Mouse (Mus musculus) CH12.LX (cell line): ENCODE measurements around the gene Agap3. TPM values are rescaled to one million over a fixed set of nuclear protein-coding genes. Genes with fewer than 3 reads are reported as not detected.

Experiments used
- DNase-seq: peaks from one replicate; pipeline ENCODE4 v3.0.0-alpha.2; 2013; ENCODE audit errors: extremely low read depth
- H3K27ac ChIP-seq: 2 replicates; pipeline ENCODE4 v1.5.1; 2012; ENCODE audit warnings: low read depth, mild to moderate bottlenecking, control low read depth, moderate library complexity; ENCODE audit not compliant: insufficient read depth
- H3K27me3 ChIP-seq: replicated peaks from 2 replicates; pipeline ENCODE3; 2012; ENCODE audit warnings: inconsistent platforms
- H3K36me3 ChIP-seq, 2 experiments: replicated peaks in 1 of 2; 2 replicates each; pipeline versions ENCODE3 to v1.6.1; 2012; ENCODE audit warnings: inconsistent platforms in 1 of 2, low read length in 1 of 2, mild to moderate bottlenecking in 1 of 2, mixed read lengths in 1 of 2, moderate library complexity in 1 of 2; ENCODE audit not compliant: control insufficient read depth in 1 of 2, insufficient read depth in 1 of 2
- H3K4me1 ChIP-seq, 2 experiments: 2 replicates each; pipeline ENCODE4 v1.6.1; 2012; ENCODE audit warnings: inconsistent platforms in 1 of 2, moderate library complexity in 1 of 2; ENCODE audit not compliant: insufficient read depth in 2 of 2, control insufficient read depth in 1 of 2
- H3K4me2 ChIP-seq: 2 replicates; pipeline ENCODE4 v1.6.1; 2012; ENCODE audit warnings: low read depth, mild to moderate bottlenecking, control low read depth; ENCODE audit not compliant: poor library complexity, insufficient read depth, severe bottlenecking
- H3K4me3 ChIP-seq, 3 experiments: fragments of 150-350 bp in 1 of 3; sonication (generic) in 1 of 3; replicated peaks in 1 of 3; 2 replicates each; pipeline versions ENCODE3 to v1.5.1; 2011 to 2012; ENCODE audit warnings: low read depth in 2 of 3, low read length in 2 of 3, mild to moderate bottlenecking in 2 of 3, moderate library complexity in 2 of 3, control low read depth in 1 of 3, improper control_type of control experiment in 1 of 3, inconsistent platforms in 1 of 3, mixed read lengths in 1 of 3; ENCODE audit not compliant: poor library complexity in 1 of 3
- H3K79me2 ChIP-seq: replicated peaks from 2 replicates; pipeline ENCODE4 v1.6.1; 2012; ENCODE audit warnings: mild to moderate bottlenecking, moderate library complexity; ENCODE audit not compliant: control insufficient read depth, poor library complexity, insufficient read depth, severe bottlenecking; ENCODE audit errors: extremely low read depth
- H3K9ac ChIP-seq: 2 replicates; pipeline ENCODE4 v1.6.1; 2012; ENCODE audit warnings: low read depth, mild to moderate bottlenecking, control low read depth, moderate library complexity; ENCODE audit not compliant: insufficient read depth
- H3K9me3 ChIP-seq: replicated peaks from 2 replicates; pipeline ENCODE3; 2012; ENCODE audit warnings: low read length, inconsistent platforms, mixed read lengths
- BHLHE40 ChIP-seq: IDR thresholded peaks from 2 replicates; pipeline ENCODE4 v1.6.1; 2011; ENCODE audit warnings: mild to moderate bottlenecking, low read depth, low read length, improper control_type of control experiment
- CHD1 ChIP-seq: IDR thresholded peaks from 2 replicates; pipeline ENCODE4 v1.6.1; 2012; ENCODE audit warnings: low read depth, low read length, improper control_type of control experiment, inconsistent platforms
- CHD2 ChIP-seq: IDR thresholded peaks from 2 replicates; pipeline ENCODE4 v1.6.1; 2011; ENCODE audit warnings: low read length, improper control_type of control experiment
- CTCF ChIP-seq, 2 experiments: IDR thresholded peaks in 1 of 2; conservative IDR thresholded peaks in 1 of 2; 2 replicates each; pipeline ENCODE4 v1.5.1; 2011 to 2012; ENCODE audit warnings: low read depth in 2 of 2, low read length in 2 of 2, improper control_type of control experiment in 1 of 2, inconsistent platforms in 1 of 2, mild to moderate bottlenecking in 1 of 2, moderate library complexity in 1 of 2
- E2F4 ChIP-seq: IDR thresholded peaks from 2 replicates; pipeline ENCODE4 v1.6.1; 2011; ENCODE audit warnings: low read depth, low read length, improper control_type of control experiment; ENCODE audit not compliant: insufficient replicate concordance
- EP300 ChIP-seq: IDR thresholded peaks from 2 replicates; pipeline ENCODE4 v1.6.1; 2011; ENCODE audit warnings: low read length, improper control_type of control experiment
- ETS1 ChIP-seq: conservative IDR thresholded peaks from 2 replicates; pipeline ENCODE4 v1.6.1; 2012; ENCODE audit warnings: low read depth, mild to moderate bottlenecking, inconsistent platforms, low read length, improper control_type of control experiment, moderate library complexity
- GABPA ChIP-seq: IDR thresholded peaks from 2 replicates; pipeline ENCODE4 v1.6.1; 2012; ENCODE audit warnings: low read depth, low read length, improper control_type of control experiment, inconsistent platforms; ENCODE audit not compliant: insufficient replicate concordance
- HCFC1 ChIP-seq: IDR thresholded peaks from 2 replicates; pipeline ENCODE4 v1.6.1; 2012; ENCODE audit warnings: low read depth, mild to moderate bottlenecking, inconsistent platforms, low read length, improper control_type of control experiment
- IRF4 ChIP-seq: IDR thresholded peaks from 2 replicates; pipeline ENCODE4 v1.6.1; 2014; ENCODE audit warnings: low read depth, mild to moderate bottlenecking, inconsistent platforms, low read length, improper control_type of control experiment
- MAFK ChIP-seq: IDR thresholded peaks from 2 replicates; pipeline ENCODE4 v1.6.1; 2011; ENCODE audit warnings: low read length, improper control_type of control experiment; ENCODE audit not compliant: insufficient replicate concordance
- MAX ChIP-seq: IDR thresholded peaks from 2 replicates; pipeline ENCODE4 v1.6.1; 2011; ENCODE audit warnings: low read length, improper control_type of control experiment
- MEF2A ChIP-seq: IDR thresholded peaks from 2 replicates; pipeline ENCODE4 v1.6.1; 2014; ENCODE audit warnings: low read depth, mild to moderate bottlenecking, inconsistent platforms, low read length, improper control_type of control experiment, borderline replicate concordance
- MXI1 ChIP-seq: IDR thresholded peaks from 2 replicates; pipeline ENCODE4 v1.6.1; 2011; ENCODE audit warnings: mild to moderate bottlenecking, low read depth, low read length, improper control_type of control experiment
- MYC ChIP-seq: IDR thresholded peaks from 2 replicates; pipeline ENCODE4 v1.6.1; 2011; ENCODE audit warnings: low read depth, mild to moderate bottlenecking, improper control_type of control experiment, low read length
- PAX5 ChIP-seq: IDR thresholded peaks from 2 replicates; pipeline ENCODE4 v1.6.1; 2012; ENCODE audit warnings: low read length, inconsistent platforms, mixed read lengths
- POLR2A ChIP-seq: IDR thresholded peaks from 2 replicates; pipeline ENCODE4 v1.6.1; 2011; ENCODE audit warnings: low read depth, mild to moderate bottlenecking, improper control_type of control experiment, low read length
- POLR2AphosphoS2 ChIP-seq: IDR thresholded peaks from 2 replicates; pipeline ENCODE4 v1.6.1; 2011; ENCODE audit warnings: low read depth, low read length, improper control_type of control experiment
- RAD21 ChIP-seq: IDR thresholded peaks from 2 replicates; pipeline ENCODE4 v1.6.1; 2011; ENCODE audit warnings: low read depth, mild to moderate bottlenecking, low read length, improper control_type of control experiment, moderate library complexity
- RCOR1 ChIP-seq: conservative IDR thresholded peaks from 2 replicates; pipeline ENCODE4 v1.6.1; 2012; ENCODE audit warnings: low read depth, mild to moderate bottlenecking, inconsistent platforms, low read length, improper control_type of control experiment
- SMC3 ChIP-seq: IDR thresholded peaks from 2 replicates; pipeline ENCODE4 v1.6.1; 2011; ENCODE audit warnings: low read depth, low read length, improper control_type of control experiment
- TBP ChIP-seq: conservative IDR thresholded peaks from 2 replicates; pipeline ENCODE4 v1.6.1; 2011; ENCODE audit warnings: low read depth, low read length, improper control_type of control experiment
- UBTF ChIP-seq: IDR thresholded peaks from 2 replicates; pipeline ENCODE4 v1.6.1; 2012; ENCODE audit warnings: low read depth, mild to moderate bottlenecking, inconsistent platforms, low read length, improper control_type of control experiment, moderate library complexity
- USF1 ChIP-seq: IDR thresholded peaks from 2 replicates; pipeline ENCODE4 v1.6.1; 2014; ENCODE audit warnings: low read depth, mild to moderate bottlenecking, inconsistent platforms, low read length, improper control_type of control experiment
- USF2 ChIP-seq: conservative IDR thresholded peaks from 2 replicates; pipeline ENCODE4 v1.6.1; 2011; ENCODE audit warnings: low read depth, low read length, improper control_type of control experiment
- ZC3H11A ChIP-seq: IDR thresholded peaks from 2 replicates; pipeline ENCODE4 v1.6.1; 2012; ENCODE audit warnings: low read depth, mild to moderate bottlenecking, inconsistent platforms, low read length, improper control_type of control experiment
- ZKSCAN1 ChIP-seq: IDR thresholded peaks from 2 replicates; pipeline ENCODE4 v1.6.1; 2012; ENCODE audit warnings: low read depth, inconsistent platforms, low read length, improper control_type of control experiment, borderline replicate concordance
- ZMIZ1 ChIP-seq: IDR thresholded peaks from 2 replicates; pipeline ENCODE4 v1.6.1; 2012; ENCODE audit warnings: low read depth, mild to moderate bottlenecking, inconsistent platforms, low read length, improper control_type of control experiment
- ZNF384 ChIP-seq: IDR thresholded peaks from 2 replicates; pipeline ENCODE4 v1.6.1; 2012; ENCODE audit warnings: low read depth, low read length, improper control_type of control experiment, inconsistent platforms
- dilution Hi-C: fragments of 300-500 bp; cut with MboI; formaldehyde crosslinking; loops from 2 replicates; pipeline ENCODE4 v1.14.3; 2020; ENCODE audit warnings: low sequenced_read_pairs; ENCODE audit not compliant: extremely low pct_unique_long_range_greater_than_20kb, extremely low pct_ligation_motif_present
- in situ Hi-C: fragments of 300-500 bp; cut with MboI; formaldehyde crosslinking; loops from 3 replicates; pipeline ENCODE4 v1.14.3; 2019; ENCODE audit warnings: low sequenced_read_pairs, low pct_ligation_motif_present, low pct_unique_long_range_greater_than_20kb, mixed read lengths
- polyA plus RNA-seq: library from polyadenylated mRNA; unstranded; fragments of >175 nt; gene quantifications from 2 replicates; pipeline ENCODE4 v1.2.1, GENCODE M21; 2012; ENCODE audit warnings: low read depth; ENCODE audit not compliant: insufficient read length
- total RNA-seq, 2 experiments: library from RNA; depleted of rRNA; stranded (reverse); fragments of 300-350 nt in 1 of 2; fragments of >200 nt in 1 of 2; gene quantifications; 2 replicates each; pipeline ENCODE4 v1.2.3; 2012 to 2014

Gene Agap3
- total and polyA plus RNA-seq, 3 experiments: 15.4 to 43.5 (median 38.0) TPM

- H3K36me3 ChIP-seq: peaks cover 3 to 52% of the 10 kb centered on the region in 2 experiments
- no peaks in the 10 kb centered on the region for H3K27me3 ChIP-seq
Measured at GRCm38 (mm10) chr5:24413938-24414337, 38.0 kb upstream of the Agap3 start.

GRCm38 (mm10) chr5:24416222-24416736 lies 35.7 kb upstream of the Agap3 start:
- TF ChIP-seq MAX: no peak
- no peak for TF ChIP-seq CHD1
- TF ChIP-seq RCOR1: no peak
- TF ChIP-seq POLR2AphosphoS2: no peak
- no peak for TF ChIP-seq ZMIZ1
- TF ChIP-seq TBP: no peak
- peak; percentile 41 to 71 for TF ChIP-seq CTCF (conservative IDR thresholded peaks at IDR 0.05 in 1 of 2, IDR thresholded peaks at IDR 0.05 in 1 of 2; ENCODE audit: low read depth in 2 of 2, low read length in 2 of 2)
- no peak for TF ChIP-seq USF2
- TF ChIP-seq MAFK: no peak
- no peak for TF ChIP-seq EP300
- TF ChIP-seq MXI1: no peak
- TF ChIP-seq IRF4: no peak
- peak; percentile 51 for TF ChIP-seq RAD21
- TF ChIP-seq ZNF384: no peak
- TF ChIP-seq GABPA: no peak
- TF ChIP-seq HCFC1: no peak
- TF ChIP-seq SMC3: peak; percentile 55
- TF ChIP-seq, all 38 proteins: peak for 3

More at GRCm38 (mm10) chr5:24413938-24414337, 38.0 kb upstream of the Agap3 start:
- Histone ChIP-seq H3K4me2 (no peak overlapping the region), H3K4me3 (no peak overlapping the region), H3K79me2 (no peaks in the 10 kb centered on the region), H3K4me1 (no peaks in the 10 kb centered on the region; a peak in 1 of 4 replicates), H3K9me3 (no peaks in the 10 kb centered on the region), H3K9ac (no peak overlapping the region), H3K27ac (no peak overlapping the region)
- dilution Hi-C loops (no loop called here), in situ Hi-C loops (no loop called here)
- no peak for TF ChIP-seq ZNF384
- no peak for TF ChIP-seq CHD2
- TF ChIP-seq MYC: no peak
- TF ChIP-seq IRF4: no peak
- TF ChIP-seq SMC3: no peak
- no peak for TF ChIP-seq HCFC1
- no peak for TF ChIP-seq ZC3H11A
- TF ChIP-seq BHLHE40: no peak
- TF ChIP-seq ETS1: no peak
- TF ChIP-seq USF1: no peak
- no peak for TF ChIP-seq CHD1
- no peak for TF ChIP-seq PAX5
- TF ChIP-seq ZKSCAN1: no peak
- TF ChIP-seq MEF2A: no peak
- no peak for TF ChIP-seq ZMIZ1
- TF ChIP-seq RCOR1: no peak
- TF ChIP-seq E2F4: no peak
- TF ChIP-seq UBTF: no peak
- no peak for TF ChIP-seq TBP
- TF ChIP-seq POLR2A: no peak
- no peak for DNase-seq

More at GRCm38 (mm10) chr5:24416222-24416736, 35.7 kb upstream of the Agap3 start:
- H3K27me3 ChIP-seq: no peaks in the 10 kb centered on the region
- dilution Hi-C loops (no loop called here), in situ Hi-C loops (no loop called here)
- no peaks in the 10 kb centered on the region; a peak in 1 of 4 replicates for H3K4me1 ChIP-seq
- DNase-seq: peak; percentile 65
- peaks cover 14 to 54% of the 10 kb centered on the region in 2 experiments for H3K36me3 ChIP-seq
- no peak overlapping the region for H3K4me2 ChIP-seq
- no peak overlapping the region for H3K9ac ChIP-seq
- no peaks in the 10 kb centered on the region for H3K9me3 ChIP-seq
- H3K79me2 ChIP-seq: no peaks in the 10 kb centered on the region
- no peak overlapping the region for H3K4me3 ChIP-seq
- no peak overlapping the region for H3K27ac ChIP-seq
